Mouse (Mus musculus) gastrocnemius, postnatal 4 days (tissue): ENCODE results near the gene Tpd52l2. TPM values are rescaled to one million over a fixed set of nuclear protein-coding genes. Genes with fewer than 3 reads are reported as not detected.
"Not testable (repeated sequence)": the region's sequence is repeated elsewhere in the genome, so short reads cannot be mapped to it uniquely, and the experiment has no call there.

Source experiments
- DNase-seq, 2 experiments: peaks; one replicate each; pipeline ENCODE4 v3.0.0; 2021 to 2022; ENCODE audit warnings: low spot score in 2 of 2, mixed read lengths in 2 of 2
- total RNA-seq, 2 experiments: library from RNA; stranded (reverse); gene quantifications; 2 replicates each; pipeline ENCODE4 v1.2.3; 2021

The Tpd52l2 gene
- total RNA-seq, 2 experiments from 2014 or later: 86.8 to 93.0 TPM

GRCm38 (mm10) chr2:181484456-181485233 is 12.3 kb upstream of the Tpd52l2 start:
- DNase-seq: no peak

GRCm38 (mm10) chr2:181485741-181486140 is 11.2 kb upstream of the Tpd52l2 start:
- no peak for DNase-seq

- DNase-seq: peak in 1 of 2 experiments; percentile 51
Observed at GRCm38 (mm10) chr2:181487338-181488277, 9.3 kb upstream of the Tpd52l2 start.

GRCm38 (mm10) chr2:181491432-181492205 is 5.3 kb upstream of the Tpd52l2 start:
- no peak for DNase-seq

- DNase-seq: no peak
Observed at GRCm38 (mm10) chr2:181492206-181492605, 4.7 kb upstream of the Tpd52l2 start.

GRCm38 (mm10) chr2:181493156-181493927 is 3.6 kb upstream of the Tpd52l2 start, which contains the start of gene Abhd16b:
Abhd16b (plus strand) TSS chr2:181493206.
- DNase-seq: peak in 1 of 2 experiments; percentile 45

- DNase-seq: no peak
Observed at GRCm38 (mm10) chr2:181494266-181494945, 2.5 kb upstream of the Tpd52l2 start.

GRCm38 (mm10) chr2:181495845-181496244 is 1.1 kb upstream of the Tpd52l2 start:
- not testable (repeated sequence) for DNase-seq

- peak; percentile 43 to 71 for DNase-seq
Observed at GRCm38 (mm10) chr2:181496281-181496680, 661 bp upstream of the Tpd52l2 start.

- DNase-seq: peak; percentile 21 to 55
Observed at GRCm38 (mm10) chr2:181497548-181497875, 570 bp downstream of the Tpd52l2 start.

- no peak for DNase-seq
Observed at GRCm38 (mm10) chr2:181498644-181499043, 1.7 kb downstream of the Tpd52l2 start.

GRCm38 (mm10) chr2:181509191-181509590 is 12.2 kb downstream of the Tpd52l2 start:
- no peak for DNase-seq

- no peak for DNase-seq
Observed at GRCm38 (mm10) chr2:181511231-181511630, 14.3 kb downstream of the Tpd52l2 start.

- no peak for DNase-seq
Observed at GRCm38 (mm10) chr2:181519201-181519600, 22.3 kb downstream of the Tpd52l2 start.

- peak; percentile 89 to 97 for DNase-seq
Observed at GRCm38 (mm10) chr2:181520118-181520935, 23.4 kb downstream of the Tpd52l2 start, which contains the start of gene Dnajc5. Dnajc5 (plus strand) TSS chr2:181520485.

GRCm38 (mm10) chr2:181520936-181521227 is 23.9 kb downstream of the Tpd52l2 start:
- no peak for DNase-seq

- DNase-seq: no peak
Observed at GRCm38 (mm10) chr2:181521491-181521890, 24.5 kb downstream of the Tpd52l2 start.

GRCm38 (mm10) chr2:181522811-181523210 is 25.9 kb downstream of the Tpd52l2 start:
- DNase-seq: peak in 1 of 2 experiments; percentile 16

GRCm38 (mm10) chr2:181525526-181525925 is 28.6 kb downstream of the Tpd52l2 start:
- DNase-seq: no peak
